Mouse (Mus musculus): ENCODE data around the gene Cyp2j8. TPM values are rescaled to one million over a fixed set of nuclear protein-coding genes. Genes with fewer than 3 reads are reported as not detected.
A peak's percentile ranks its signal among the peaks of the same experiment; 100 is the strongest.
"Not testable (repeated sequence)": the region's sequence is repeated elsewhere in the genome, so short reads cannot be mapped to it uniquely, and the experiment has no call there.

Gene Cyp2j8
- not detected for total RNA-seq (2021)
- long read RNA-seq, experiment 1 = 0 reads
- long read RNA-seq, experiment 2 = 0 reads

DNA sequence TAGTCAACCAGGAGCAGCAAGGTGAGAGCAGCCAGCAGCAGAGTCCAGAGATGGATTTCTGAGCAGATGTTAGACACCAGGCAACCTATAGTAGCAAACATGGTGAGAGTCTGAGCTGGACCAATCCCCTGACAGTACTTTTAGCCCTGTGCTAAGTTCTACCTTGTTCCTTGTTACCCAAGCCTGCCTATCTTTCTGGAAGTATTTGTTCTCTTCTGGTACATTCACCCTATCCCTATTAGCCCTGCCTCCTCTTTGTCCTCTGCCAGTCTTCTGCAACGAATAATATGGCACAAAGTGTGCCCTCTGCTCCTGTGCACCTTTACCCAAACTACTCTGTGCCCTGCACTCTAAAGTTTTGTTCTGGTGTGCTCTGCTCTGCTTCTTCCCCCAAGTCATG lies at the start of gene Cyp2j8:
TSS of gene Cyp2j8 (minus strand) at position 101 of the 400 bp plus-strand sequence.
- no peak for DNase-seq (ENCODE audit: low spot score in 2 of 2)

DNA sequence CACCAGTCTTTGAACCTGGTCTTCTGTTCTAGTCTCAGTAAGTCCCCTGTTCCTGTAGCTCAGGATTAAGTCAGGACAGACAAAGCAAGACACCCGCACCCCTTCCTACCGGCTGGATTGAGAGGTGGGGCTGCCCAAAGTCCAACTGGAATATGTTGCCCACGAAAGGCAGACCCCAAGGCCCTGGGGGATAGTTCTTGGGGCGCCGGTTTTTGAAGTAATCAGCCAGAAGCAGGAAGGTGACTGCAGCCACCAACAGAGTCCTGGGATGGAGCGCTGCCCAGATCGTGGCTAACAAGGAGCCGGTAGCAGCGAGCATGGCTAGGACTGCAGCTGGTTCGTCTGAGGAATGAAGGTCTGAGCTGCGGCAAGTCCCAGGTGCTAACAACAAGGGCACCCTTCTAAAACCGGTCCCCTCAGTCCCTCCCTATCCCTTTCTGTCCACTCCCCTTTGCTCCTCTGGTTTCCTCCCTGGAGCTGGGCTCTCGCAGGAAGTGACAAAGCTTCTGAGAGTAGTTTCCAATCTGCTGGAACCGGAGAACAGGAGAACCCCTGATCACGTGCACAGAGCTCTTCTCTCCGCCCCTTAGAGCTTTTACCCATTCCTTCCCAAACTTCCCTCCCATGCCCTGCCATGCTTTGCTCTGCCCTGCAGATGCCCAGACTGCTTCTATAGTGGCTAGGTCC lies 46.1 kb upstream of the Cyp2j8 start, which contains the start of gene Cyp2j6:
TSS of gene Cyp2j6 (minus strand) at position 529 of the 687 bp plus-strand sequence.
- peak in 1 of 2 experiments; percentile 26 for DNase-seq (ENCODE audit: low spot score in 2 of 2)

DNA sequence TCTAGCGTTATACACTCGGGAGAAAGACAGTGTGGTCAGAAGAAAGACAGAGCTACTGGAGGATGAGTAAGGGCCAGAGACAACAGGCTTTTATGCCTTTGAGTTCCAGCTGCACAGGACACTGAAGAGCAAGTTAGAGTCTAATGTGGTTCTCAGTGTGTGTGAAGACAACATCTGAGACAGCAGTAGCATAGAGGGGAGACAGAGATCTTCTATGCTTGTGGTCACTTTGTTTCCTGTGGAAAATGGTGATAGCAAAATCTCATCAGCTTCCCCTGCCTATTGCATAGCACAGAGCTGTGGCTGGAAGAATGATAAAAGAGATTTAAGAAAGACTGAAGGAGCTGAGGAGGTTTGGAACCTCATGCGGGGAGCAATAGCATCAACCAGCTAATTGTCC lies 44.4 kb upstream of the Cyp2j8 start:
- DNase-seq (ENCODE audit: low spot score in 2 of 2) = no peak

DNA sequence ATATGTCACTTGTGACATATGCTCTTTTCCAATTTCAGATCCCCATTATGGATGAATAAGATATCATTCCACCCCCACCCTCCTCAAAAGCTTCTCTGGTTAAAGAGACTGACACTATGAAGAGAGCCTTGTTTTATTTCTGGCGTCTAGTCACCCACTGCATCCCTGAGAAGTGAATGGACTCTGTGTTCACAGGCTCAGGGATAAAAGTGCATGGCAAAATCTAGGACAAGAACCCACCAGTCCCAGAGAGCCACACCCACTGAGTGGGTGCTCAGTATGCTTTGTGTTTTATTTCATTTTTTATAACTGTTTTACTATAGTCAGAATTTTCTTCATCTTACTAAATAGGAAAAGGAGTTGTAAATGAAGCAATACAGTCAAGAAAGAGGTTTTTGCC lies 38.8 kb upstream of the Cyp2j8 start:
- DNase-seq (ENCODE audit: low spot score in 2 of 2) = no peak

DNA sequence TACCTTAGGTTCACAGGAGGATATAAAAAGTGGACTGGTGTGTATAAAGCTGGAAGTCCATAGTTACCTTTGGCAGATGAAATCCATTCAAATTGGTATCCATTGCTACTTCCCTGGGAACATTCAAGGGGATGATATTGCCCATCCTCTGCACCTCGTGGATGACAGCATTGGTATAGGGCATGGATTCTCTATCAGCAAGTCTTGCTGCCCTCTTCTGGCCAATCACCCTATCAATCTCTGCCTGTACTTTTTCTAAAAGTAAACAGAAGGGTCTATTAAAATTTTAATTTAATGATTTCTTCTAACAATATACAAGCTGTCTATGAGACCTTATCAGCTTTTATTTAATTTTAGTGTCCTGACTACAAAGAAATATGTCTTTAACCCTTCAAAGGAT lies 18.6 kb upstream of the Cyp2j8 start:
- no peak for DNase-seq (ENCODE audit: low spot score in 2 of 2)

DNA sequence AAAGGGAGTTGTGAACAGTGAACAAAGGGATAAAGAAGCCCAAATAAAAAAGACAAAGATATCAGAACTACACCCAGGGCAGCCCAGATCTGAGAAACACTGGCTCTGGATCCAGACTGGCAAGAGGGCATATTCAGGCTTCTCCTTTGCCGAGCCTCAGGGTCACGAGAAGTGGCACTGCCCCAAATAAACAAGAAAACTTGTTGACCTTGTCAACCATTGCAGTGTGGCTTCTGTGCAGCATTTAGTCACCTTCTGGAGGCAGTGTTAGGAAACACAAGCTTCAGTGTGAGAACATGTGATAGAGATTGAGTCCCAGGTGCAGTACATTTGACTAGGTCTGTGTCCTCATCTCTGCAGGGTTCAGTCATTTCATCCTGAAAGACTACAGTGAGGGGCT lies 15.1 kb upstream of the Cyp2j8 start:
- no peak for DNase-seq (ENCODE audit: low spot score in 2 of 2)

DNA sequence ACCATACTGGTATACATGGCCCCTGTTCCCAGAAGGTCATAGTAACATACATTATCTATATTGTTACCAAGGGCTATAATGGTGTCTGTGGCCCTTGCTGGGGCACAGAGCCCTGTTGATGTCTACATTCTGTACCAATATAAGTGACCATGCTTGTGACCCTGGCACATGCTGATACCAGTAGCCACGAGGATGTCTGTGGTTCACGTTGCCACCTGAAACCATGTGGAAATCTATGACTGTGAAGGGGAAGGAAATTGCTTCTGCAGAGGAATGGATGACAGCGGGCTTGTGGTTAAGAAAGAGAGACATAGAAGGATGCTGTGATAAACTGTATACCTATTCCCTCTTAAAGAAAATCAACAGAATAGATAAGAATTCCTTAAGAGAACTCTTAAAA lies 2.9 kb upstream of the Cyp2j8 start:
- no peak for DNase-seq (ENCODE audit: low spot score in 2 of 2)

DNA sequence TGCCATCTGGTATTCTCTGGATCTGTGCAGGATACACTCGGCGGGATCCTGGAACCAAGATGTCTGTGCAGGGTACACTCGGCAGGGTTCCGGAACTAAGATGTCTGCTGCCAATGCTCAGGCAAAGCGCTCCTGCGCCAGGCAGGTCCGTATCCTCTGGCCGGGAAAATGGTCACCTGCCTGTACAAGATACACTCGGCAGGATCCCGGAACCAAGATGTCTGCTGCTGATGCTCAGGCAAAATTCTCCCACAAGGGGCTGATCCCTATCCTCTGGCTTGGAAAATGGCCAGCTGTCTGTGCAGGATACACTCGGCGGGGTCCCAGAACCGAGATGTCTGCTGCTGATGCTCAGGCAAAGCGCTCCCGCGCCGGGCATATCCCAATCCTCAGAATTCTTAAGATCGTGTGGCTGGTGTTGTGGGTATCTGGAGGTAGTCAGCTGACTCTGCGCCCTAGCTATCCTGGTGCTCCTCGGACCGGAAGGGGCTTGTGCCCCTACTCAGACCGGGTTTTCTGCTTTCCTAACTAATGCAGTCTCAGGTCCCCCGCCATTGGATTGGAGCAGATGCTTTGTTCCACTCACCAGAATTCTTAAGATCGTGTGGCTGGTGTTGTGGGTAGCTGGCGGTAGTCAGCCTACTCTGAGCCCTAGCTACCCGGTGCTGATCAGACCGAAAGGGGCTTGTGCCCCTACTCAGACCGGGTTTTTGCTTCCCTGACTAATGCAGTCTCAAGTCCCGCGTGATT lies 43.7 kb downstream of the Cyp2j8 start:
- not testable (repeated sequence) for DNase-seq (ENCODE audit: low spot score in 2 of 2)

Other genes with a start within 250 kb of the Cyp2j8 start
- not detected for gene Cyp2j11, start 158.7 kb downstream of the Cyp2j8 start, total RNA-seq (2021)
- 1 to 10 TPM; 4.5 to 5.0 TPM for gene Cyp2j6, start 46.3 kb upstream of the Cyp2j8 start, total RNA-seq (2021)
- 1 to 10 TPM; 2.1 to 2.2 TPM for gene Cyp2j9, start 84.2 kb upstream of the Cyp2j8 start, total RNA-seq (2021)
- under 1 TPM in 1 of 2 experiments, not detected in 1; 0.29 TPM for gene Cyp2j5, start 156.8 kb upstream of the Cyp2j8 start, total RNA-seq (2021)